Mouse (Mus musculus): ENCODE data around the gene Grik3. TPM values are rescaled to one million over a fixed set of nuclear protein-coding genes. Genes with fewer than 3 reads are reported as not detected.

The Grik3 gene
- polyA plus RNA-seq, 1 experiment, result not detected

DNA sequence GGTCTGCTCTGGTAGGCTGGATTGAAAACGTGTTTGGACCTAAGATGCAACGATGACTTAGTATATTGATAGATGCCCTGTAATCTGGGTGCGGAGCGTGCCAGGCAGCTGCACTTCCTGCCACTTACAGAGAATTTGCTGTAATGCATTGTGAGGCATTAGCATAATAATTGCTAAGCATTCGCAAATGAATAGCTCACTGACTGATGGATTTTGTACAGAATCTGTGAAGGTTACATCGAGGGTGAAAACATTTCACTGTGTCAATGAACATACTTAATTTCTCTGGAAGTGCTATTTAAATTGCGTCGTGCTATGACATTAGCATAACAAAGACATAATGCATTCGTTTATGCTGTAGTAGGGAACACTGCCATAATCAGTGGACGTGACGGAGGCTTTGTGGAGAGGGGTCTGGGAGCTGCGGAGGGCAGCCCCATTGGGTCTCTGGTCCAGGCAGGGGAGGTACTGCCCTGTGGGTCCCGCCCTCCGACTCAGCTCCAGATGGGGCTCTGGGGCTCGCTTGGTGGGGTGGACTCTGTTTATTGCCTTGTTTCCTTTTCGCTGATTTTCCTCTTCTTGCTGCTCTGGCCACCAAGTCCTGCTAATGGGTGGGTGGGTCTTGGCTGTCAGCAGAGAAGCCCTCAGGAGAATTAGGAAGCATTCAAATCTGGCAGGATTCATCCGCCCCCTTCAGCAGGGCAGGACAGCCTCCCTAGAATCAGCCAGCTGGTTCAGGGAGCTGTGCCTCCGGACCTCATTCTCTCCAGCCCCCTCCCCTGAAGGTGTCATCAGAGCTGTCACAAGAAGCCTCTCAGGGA lies 54.7 kb downstream of the Grik3 start:
- Histone ChIP-seq H3K36me3 (ENCODE audit: control insufficient read depth, insufficient read depth) (no peaks in the 10 kb centered on the region), H3K79me2 (ENCODE audit: control insufficient read depth, insufficient read depth) (no peaks in the 10 kb centered on the region), H3ac (ENCODE audit: control insufficient read depth, insufficient read length) (no peak overlapping the region), H3K27me3 (ENCODE audit: control insufficient read depth, insufficient read depth, insufficient read length) (no peaks in the 10 kb centered on the region), H3K4me2 (ENCODE audit: low read depth) (no peak overlapping the region), H3K4me3 (no peak overlapping the region)
- TF ChIP-seq TCF12 (IDR thresholded peaks at IDR 0.05; ENCODE audit: insufficient read depth, poor library complexity, severe bottlenecking) (no peak), USF1 (IDR thresholded peaks at IDR 0.05; ENCODE audit: low read depth) (no peak), POLR2AphosphoS2 (IDR thresholded peaks at IDR 0.05; ENCODE audit: insufficient read length, low read depth) (no peak)

DNA sequence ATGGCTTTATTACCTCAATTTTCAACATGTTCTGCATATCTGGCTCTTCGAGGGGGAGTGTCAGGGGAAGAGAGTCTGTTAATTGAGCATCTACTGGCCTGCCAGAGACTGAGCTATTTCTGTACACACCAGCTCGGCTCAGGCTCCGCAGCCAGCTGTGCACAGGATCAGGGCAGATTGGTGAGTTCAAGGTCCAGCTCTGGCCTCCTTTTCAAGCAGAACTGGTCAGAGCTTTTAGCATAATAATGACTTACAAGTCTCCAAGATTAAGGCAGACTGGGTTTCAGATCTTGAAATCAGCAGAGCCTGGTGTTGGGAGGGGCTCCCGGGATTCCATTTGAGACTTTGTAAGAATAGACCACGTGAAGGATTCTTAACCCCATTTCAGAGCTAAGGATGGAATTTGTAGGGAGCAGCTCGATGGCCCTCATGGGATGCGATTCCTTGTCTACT lies 55.3 kb downstream of the Grik3 start:
- no peaks in the 10 kb centered on the region for H3K79me2 ChIP-seq (ENCODE audit: control insufficient read depth, insufficient read depth)
- no peaks in the 10 kb centered on the region for H3K36me3 ChIP-seq (ENCODE audit: control insufficient read depth, insufficient read depth)
- H3K4me2 ChIP-seq (ENCODE audit: low read depth), result no peak overlapping the region
- TF ChIP-seq MYOD1 (IDR thresholded peaks at IDR 0.05; ENCODE audit: control insufficient read depth in 1 of 3, insufficient read length in 2 of 3, low read depth in 2 of 3) (no peak), USF1 (IDR thresholded peaks at IDR 0.05; ENCODE audit: low read depth) (no peak), TCF3 (IDR thresholded peaks at IDR 0.05; ENCODE audit: insufficient read length, low read depth) (no peak), POLR2AphosphoS2 (IDR thresholded peaks at IDR 0.05; ENCODE audit: insufficient read length, low read depth) (no peak), TCF12 (IDR thresholded peaks at IDR 0.05; ENCODE audit: insufficient read depth, poor library complexity, severe bottlenecking) (no peak), MAX (IDR thresholded peaks at IDR 0.05; ENCODE audit: low read depth) (no peak), POLR2A (IDR thresholded peaks at IDR 0.05; ENCODE audit: insufficient read length, low read depth) (no peak), E2F4 (IDR thresholded peaks at IDR 0.05; ENCODE audit: insufficient read depth) (no peak)
- H3K4me3 ChIP-seq, result no peak overlapping the region
- no peak overlapping the region for H3ac ChIP-seq (ENCODE audit: control insufficient read depth, insufficient read length)
- no peaks in the 10 kb centered on the region for H3K27me3 ChIP-seq (ENCODE audit: control insufficient read depth, insufficient read depth, insufficient read length)

DNA sequence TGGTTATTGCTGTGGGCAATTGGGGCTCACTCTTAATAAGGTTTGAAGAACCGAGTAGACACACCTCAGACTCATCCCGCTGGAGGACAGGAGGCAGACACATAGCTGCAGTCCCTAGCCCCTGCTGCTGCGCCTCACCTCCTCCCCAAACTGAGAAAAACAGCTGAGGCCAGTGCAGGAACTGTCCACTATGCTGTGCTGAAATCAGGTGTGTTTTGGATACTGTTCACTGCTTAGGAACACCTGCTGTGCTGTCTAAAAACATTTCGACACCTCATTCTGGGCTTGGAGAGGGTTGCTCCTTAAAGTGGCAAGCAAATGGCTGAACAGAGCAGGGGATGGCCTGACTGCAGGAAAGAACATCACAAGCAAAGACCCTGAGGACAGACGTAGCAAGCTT lies 57.7 kb downstream of the Grik3 start:
- Histone ChIP-seq H3K36me3 (ENCODE audit: control insufficient read depth, insufficient read depth) (no peaks in the 10 kb centered on the region), H3K4me2 (ENCODE audit: low read depth) (no peak overlapping the region), H3K27me3 (ENCODE audit: control insufficient read depth, insufficient read depth, insufficient read length) (no peaks in the 10 kb centered on the region), H3K4me3 (no peak overlapping the region), H3ac (ENCODE audit: control insufficient read depth, insufficient read length) (no peak overlapping the region), H3K79me2 (ENCODE audit: control insufficient read depth, insufficient read depth) (no peaks in the 10 kb centered on the region)
- TF ChIP-seq TCF12 (IDR thresholded peaks at IDR 0.05; ENCODE audit: insufficient read depth, poor library complexity, severe bottlenecking) (no peak), CEBPB (IDR thresholded peaks at IDR 0.05; ENCODE audit: insufficient read depth, poor library complexity, severe bottlenecking) (no peak), E2F4 (IDR thresholded peaks at IDR 0.05; ENCODE audit: insufficient read depth) (no peak), MYOG (IDR thresholded peaks at IDR 0.05; ENCODE audit: control insufficient read depth in 1 of 3, insufficient read depth in 1 of 3, insufficient read length in 2 of 3, low read depth in 2 of 3) (no peak), TCF3 (IDR thresholded peaks at IDR 0.05; ENCODE audit: insufficient read length, low read depth) (no peak), POLR2A (IDR thresholded peaks at IDR 0.05; ENCODE audit: insufficient read length, low read depth) (no peak), SRF (IDR thresholded peaks at IDR 0.05; ENCODE audit: control insufficient read depth, insufficient read length, low read depth) (no peak), USF1 (IDR thresholded peaks at IDR 0.05; ENCODE audit: low read depth) (no peak), MAX (IDR thresholded peaks at IDR 0.05; ENCODE audit: low read depth) (no peak), POLR2AphosphoS2 (IDR thresholded peaks at IDR 0.05; ENCODE audit: insufficient read length, low read depth) (no peak), REST (IDR thresholded peaks at IDR 0.05; ENCODE audit: insufficient read depth, insufficient read length) (no peak), MYOD1 (IDR thresholded peaks at IDR 0.05; ENCODE audit: control insufficient read depth in 1 of 3, insufficient read length in 2 of 3, low read depth in 2 of 3) (no peak)

DNA sequence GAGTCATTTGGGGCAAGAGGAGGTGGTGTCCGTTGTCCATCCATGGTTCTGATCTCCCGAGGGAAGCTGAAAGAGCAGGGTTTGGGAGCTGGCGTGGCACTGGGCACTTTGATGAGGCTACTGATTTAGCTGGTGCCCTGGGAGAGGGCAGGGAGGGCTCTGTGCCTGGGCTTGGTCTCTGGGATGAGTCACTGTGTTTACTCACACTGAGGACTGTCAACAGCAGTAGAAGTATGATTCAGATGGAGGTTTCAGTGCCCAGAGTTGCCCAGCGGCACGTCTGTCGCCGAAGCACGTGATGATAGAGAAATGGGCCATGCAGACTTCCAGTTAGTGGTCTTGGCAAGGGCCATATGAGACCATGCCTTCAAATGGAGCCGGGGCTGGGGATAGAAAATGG lies 63.3 kb downstream of the Grik3 start:
- TF ChIP-seq USF1 (IDR thresholded peaks at IDR 0.05; ENCODE audit: low read depth), result no peak
- no peak for TF ChIP-seq MAX (IDR thresholded peaks at IDR 0.05; ENCODE audit: low read depth)
- no peak for TF ChIP-seq POLR2AphosphoS2 (IDR thresholded peaks at IDR 0.05; ENCODE audit: insufficient read length, low read depth)
- no peak for TF ChIP-seq TCF12 (IDR thresholded peaks at IDR 0.05; ENCODE audit: insufficient read depth, poor library complexity, severe bottlenecking)
- no peak for TF ChIP-seq POLR2A (IDR thresholded peaks at IDR 0.05; ENCODE audit: insufficient read length, low read depth)
- no peak for TF ChIP-seq E2F4 (IDR thresholded peaks at IDR 0.05; ENCODE audit: insufficient read depth)
- no peak for TF ChIP-seq SRF (IDR thresholded peaks at IDR 0.05; ENCODE audit: control insufficient read depth, insufficient read length, low read depth)
- TF ChIP-seq MYOG (IDR thresholded peaks at IDR 0.05; ENCODE audit: control insufficient read depth in 1 of 3, insufficient read depth in 1 of 3, insufficient read length in 2 of 3, low read depth in 2 of 3), result no peak
- TF ChIP-seq MYOD1 (IDR thresholded peaks at IDR 0.05; ENCODE audit: control insufficient read depth in 1 of 3, insufficient read length in 2 of 3, low read depth in 2 of 3), result no peak
- TF ChIP-seq CEBPB (IDR thresholded peaks at IDR 0.05; ENCODE audit: insufficient read depth, poor library complexity, severe bottlenecking), result no peak
- TF ChIP-seq TCF3 (IDR thresholded peaks at IDR 0.05; ENCODE audit: insufficient read length, low read depth), result no peak
- no peak for TF ChIP-seq REST (IDR thresholded peaks at IDR 0.05; ENCODE audit: insufficient read depth, insufficient read length)
- Histone ChIP-seq H3K79me2 (ENCODE audit: control insufficient read depth, insufficient read depth) (no peaks in the 10 kb centered on the region), H3K4me3 (no peak overlapping the region), H3ac (ENCODE audit: control insufficient read depth, insufficient read length) (no peak overlapping the region), H3K4me2 (ENCODE audit: low read depth) (no peak overlapping the region), H3K27me3 (ENCODE audit: control insufficient read depth, insufficient read depth, insufficient read length) (no peaks in the 10 kb centered on the region), H3K36me3 (ENCODE audit: control insufficient read depth, insufficient read depth) (no peaks in the 10 kb centered on the region)
